Mouse (Mus musculus) midbrain, postnatal 0 days (tissue): ENCODE results near the gene Fhdc1. TPM values are rescaled to one million over a fixed set of nuclear protein-coding genes. Genes with fewer than 3 reads are reported as not detected.

Source experiments
- ATAC-seq: fragments of 200-750 bp; cut with Nextera tagmentation; 2 replicates; pipeline ENCODE4 v1.8.0; 2017; ENCODE audit warnings: moderate number of reproducible peaks, mild to moderate bottlenecking, moderate TSS enrichment, moderate library complexity; ENCODE audit not compliant: low FRiP score
- DNase-seq: peaks from one replicate; pipeline ENCODE4 v3.0.0-alpha.2; 2015; ENCODE audit warnings: low spot score
- H3K27ac ChIP-seq: fragments of 300-500 bp; sonication (generic); 2 replicates; pipeline ENCODE4 v1.5.1; 2014; ENCODE audit warnings: low read depth, mild to moderate bottlenecking, low read length, mixed read lengths
- H3K27me3 ChIP-seq: fragments of 300-500 bp; sonication (generic); 2 replicates; pipeline ENCODE4 v1.6.1; 2014; ENCODE audit warnings: low read length, control low read depth, mixed read lengths; ENCODE audit not compliant: insufficient read depth
- H3K36me3 ChIP-seq: fragments of 300-500 bp; sonication (generic); 2 replicates; pipeline ENCODE4 v1.6.1; 2014; ENCODE audit warnings: low read length, control low read depth, mixed read lengths; ENCODE audit not compliant: insufficient read depth
- H3K4me1 ChIP-seq: fragments of 300-500 bp; sonication (generic); 2 replicates; pipeline ENCODE4 v1.6.1; 2014; ENCODE audit warnings: mild to moderate bottlenecking, control low read depth, antibody characterized with exemption, low read length, mixed read lengths; ENCODE audit not compliant: insufficient read depth
- H3K4me2 ChIP-seq: fragments of 300-500 bp; sonication (generic); 2 replicates; pipeline ENCODE4 v1.6.1; 2014; ENCODE audit warnings: low read depth, mild to moderate bottlenecking, low read length, mixed read lengths; ENCODE audit not compliant: poor library complexity, severe bottlenecking
- H3K4me3 ChIP-seq: fragments of 300-500 bp; sonication (generic); 2 replicates; pipeline ENCODE4 v1.5.1; 2014; ENCODE audit warnings: low read depth, mild to moderate bottlenecking, low read length, moderate library complexity
- H3K9ac ChIP-seq: fragments of 300-500 bp; sonication (generic); replicated peaks from 2 replicates; pipeline ENCODE4 v1.6.1; 2014; ENCODE audit warnings: mild to moderate bottlenecking, low read length, moderate library complexity, mixed read lengths; ENCODE audit not compliant: poor library complexity, severe bottlenecking
- H3K9me3 ChIP-seq: fragments of 300-500 bp; sonication (generic); 2 replicates; pipeline ENCODE4 v1.6.1; 2016; ENCODE audit warnings: low read length, control low read depth
- CTCF ChIP-seq: IDR thresholded peaks from 2 replicates; pipeline ENCODE4 v1.5.1; 2016; ENCODE audit warnings: antibody characterized with exemption, mild to moderate bottlenecking
- WGBS: fragments of 180-500 bp; shearing (Covaris S2); extraction: QIAGEN DNeasy Blood & Tissue Kit; methylation state at CpG from one replicate; pipeline ENCODE4 v1.1.7; 2014; 5-methylcytosine and 5-hydroxymethylcytosine counted together
- polyA plus RNA-seq: library from polyadenylated mRNA; unstranded; fragments of >200 nt; fragmentation: Nextera tagmentation; extraction: Ambion mirVana; gene quantifications from 2 replicates; pipeline ENCODE4 v1.2.1, GENCODE M21; 2015
- total RNA-seq: library from RNA; depleted of rRNA; stranded (reverse); fragments of >200 nt; gene quantifications from 2 replicates; pipeline ENCODE4 v1.2.3, GENCODE M21; 2014

The Fhdc1 gene
- total and polyA plus RNA-seq, 2 experiments from 2014 or later = 3.0 to 3.7 TPM

GRCm38 (mm10) chr3:84492148-84492547 lies 11.9 kb upstream of the Fhdc1 start:
- Histone ChIP-seq H3K9ac (no peak overlapping the region), H3K4me2 (no peak overlapping the region), H3K27ac (no peak overlapping the region), H3K27me3 (no peaks in the 10 kb centered on the region), H3K4me3 (no peak overlapping the region), H3K36me3 (no peaks in the 10 kb centered on the region), H3K9me3 (no peaks in the 10 kb centered on the region), H3K4me1 (no peaks in the 10 kb centered on the region)
- DNase-seq (no peak), ATAC-seq (no peak)
- TF ChIP-seq CTCF = no peak
- 87% methylated on average over 4 of the region's 4 CpGs for WGBS

GRCm38 (mm10) chr3:84488716-84489115 lies 8.5 kb upstream of the Fhdc1 start:
- TF ChIP-seq CTCF = no peak
- WGBS = 62% methylated on average over 6 of the region's 6 CpGs
- no peaks in the 10 kb centered on the region for H3K27me3 ChIP-seq
- H3K36me3 ChIP-seq = no peaks in the 10 kb centered on the region
- H3K9ac ChIP-seq = no peak overlapping the region
- H3K9me3 ChIP-seq = no peaks in the 10 kb centered on the region
- H3K4me1 ChIP-seq = no peaks in the 10 kb centered on the region
- H3K4me2 ChIP-seq = no peak overlapping the region
- no peak for ATAC-seq
- no peak overlapping the region for H3K27ac ChIP-seq
- no peak overlapping the region for H3K4me3 ChIP-seq
- DNase-seq = no peak

- Histone ChIP-seq H3K9ac (no peak overlapping the region), H3K27ac (no peak overlapping the region), H3K4me1 (0 out of 2 replicates have a peak, but pooled peaks cover 2% of the 10 kb centered on the region), H3K4me2 (no peak overlapping the region), H3K36me3 (no peaks in the 10 kb centered on the region), H3K27me3 (no peaks in the 10 kb centered on the region), H3K4me3 (no peak overlapping the region), H3K9me3 (no peaks in the 10 kb centered on the region)
- WGBS = 84% methylated on average over 3 of the region's 3 CpGs
- no peak for TF ChIP-seq CTCF
- no peak for ATAC-seq
- no peak for DNase-seq
Observed at GRCm38 (mm10) chr3:84484891-84485290, 4.7 kb upstream of the Fhdc1 start.

- TF ChIP-seq CTCF = no peak
- no peak overlapping the region for H3K9ac ChIP-seq
- no peaks in the 10 kb centered on the region for H3K9me3 ChIP-seq
- no peak overlapping the region for H3K4me2 ChIP-seq
- 0 out of 2 replicates have a peak, but pooled peaks cover 4% of the 10 kb centered on the region for H3K4me1 ChIP-seq
- no peak overlapping the region for H3K4me3 ChIP-seq
- DNase-seq (no peak), ATAC-seq (no peak)
- H3K27me3 ChIP-seq = 0 out of 2 replicates have a peak, but pooled peaks cover under 1% of the 10 kb centered on the region
- 74% methylated on average over 4 of the region's 4 CpGs for WGBS
- no peaks in the 10 kb centered on the region for H3K36me3 ChIP-seq
- no peak overlapping the region for H3K27ac ChIP-seq
Observed at GRCm38 (mm10) chr3:84484333-84484732, 4.1 kb upstream of the Fhdc1 start.

- H3K9me3 ChIP-seq = no peaks in the 10 kb centered on the region
- H3K9ac ChIP-seq = no peak overlapping the region
- H3K27ac ChIP-seq = no peak overlapping the region
- DNase-seq (no peak), ATAC-seq (no peak)
- no peaks in the 10 kb centered on the region for H3K36me3 ChIP-seq
- H3K4me1 ChIP-seq = peaks cover 12% of the 10 kb centered on the region; the same call in 1 of the 2 replicates
- H3K4me2 ChIP-seq = no peak overlapping the region
- no peak for TF ChIP-seq CTCF
- H3K4me3 ChIP-seq = no peak overlapping the region
- 0 out of 2 replicates have a peak, but pooled peaks cover 9% of the 10 kb centered on the region for H3K27me3 ChIP-seq
- WGBS = 61% methylated on average over 6 of the region's 6 CpGs
Observed at GRCm38 (mm10) chr3:84482121-84482520, 1.9 kb upstream of the Fhdc1 start.

GRCm38 (mm10) chr3:84481104-84481503 lies 875 bp upstream of the Fhdc1 start:
- Histone ChIP-seq H3K9me3 (no peaks in the 10 kb centered on the region), H3K36me3 (no peaks in the 10 kb centered on the region), H3K27ac (no peak overlapping the region), H3K4me3 (peak overlapping the region; percentile 71), H3K4me1 (peaks cover 12% of the 10 kb centered on the region; the same call in 1 of the 2 replicates), H3K27me3 (0 out of 2 replicates have a peak, but pooled peaks cover 9% of the 10 kb centered on the region), H3K9ac (no peak overlapping the region), H3K4me2 (peak overlapping the region; percentile 94)
- ATAC-seq = no peak
- 8% methylated on average over 11 of the region's 11 CpGs for WGBS
- peak; percentile 60 for TF ChIP-seq CTCF
- DNase-seq = peak; percentile 47
